Comparison of ENCODE assay signal across 9 mouse cellular contexts in genomic region chr4:57866088-57866487, GRCm38 (mm10). TPM values are rescaled to one million over a fixed set of nuclear protein-coding genes. Genes with fewer than 3 reads are reported as not detected.
DNase-seq lines count a peak whose midpoint lies in the region; ATAC-seq and TF ChIP-seq lines count a peak whose summit lies in the region.
"Had no signal": no experiment of that assay in that cellular context is flagged by ENCODE, and none has a peak within 500 bp of the region (broad histone marks: within the 10 kb centered on the region; RNA-seq: fewer than 3 reads in every experiment).

No protein-coding gene starts in this region.

- H3K27ac ChIP-seq in forebrain, embryonic 14.5 days (ENCODE audit: low read depth, low read length) = no peak overlapping the region
- no peak overlapping the region for H3K27ac ChIP-seq in forebrain, postnatal 0 days (ENCODE audit: low read depth, low read length)
- no peak overlapping the region for H3K27ac ChIP-seq in CH12.LX (ENCODE audit: insufficient read depth, low read depth)
- no peak overlapping the region for H3K27ac ChIP-seq in kidney, embryonic 16.5 days (ENCODE audit: low read length)

- H3K9me3 ChIP-seq in forebrain, embryonic 14.5 days (replicated peaks; ENCODE audit: control insufficient read depth, low read length) = no peaks in the 10 kb centered on the region
- no peaks in the 10 kb centered on the region for H3K9me3 ChIP-seq in forebrain, postnatal 0 days (ENCODE audit: low read length)
- no peaks in the 10 kb centered on the region for H3K9me3 ChIP-seq in CH12.LX (replicated peaks; ENCODE audit: low read length)
- H3K9me3 ChIP-seq in kidney, embryonic 16.5 days (ENCODE audit: low read length) = no peaks in the 10 kb centered on the region

- no peak for TF ChIP-seq EP300 in CH12.LX (IDR thresholded peaks at IDR 0.05; ENCODE audit: low read length)

- 14% methylated on average over 2 of the region's 2 CpGs for WGBS in forebrain, embryonic 14.5 days
- 12% methylated on average over 2 of the region's 2 CpGs for WGBS in forebrain, postnatal 0 days
- 19% methylated on average over 2 of the region's 2 CpGs for WGBS in kidney, embryonic 16.5 days

- no peak overlapping the region for H3K4me2 ChIP-seq in forebrain, embryonic 14.5 days (ENCODE audit: low read length)
- H3K4me2 ChIP-seq in forebrain, postnatal 0 days (ENCODE audit: low read depth) = no peak overlapping the region
- H3K4me2 ChIP-seq in CH12.LX (ENCODE audit: insufficient read depth, low read depth, poor library complexity, severe bottlenecking) = peak overlapping the region; percentile 87
- no peak overlapping the region for H3K4me2 ChIP-seq in kidney, embryonic 16.5 days (replicated peaks; ENCODE audit: low read depth, low read length)

- in situ Hi-C loops in CH12.LX (cut with MboI; ENCODE audit: low pct_ligation_motif_present, low pct_unique_long_range_greater_than_20kb, low sequenced_read_pairs) = no loop called here

- no peak overlapping the region for H3K4me3 ChIP-seq in forebrain, embryonic 14.5 days (ENCODE audit: low read depth, low read length)
- no peak overlapping the region for H3K4me3 ChIP-seq in forebrain, postnatal 0 days (ENCODE audit: low read depth, low read length)
- no peak overlapping the region for H3K4me3 ChIP-seq in CH12.LX (replicated peaks in 1 of 3; ENCODE audit: low read depth in 2 of 3, low read length in 2 of 3, poor library complexity in 1 of 3)
- no peak overlapping the region for H3K4me3 ChIP-seq in kidney, embryonic 16.5 days (ENCODE audit: low read length)

- dilution Hi-C loops in CH12.LX (cut with MboI; ENCODE audit: extremely low pct_ligation_motif_present, extremely low pct_unique_long_range_greater_than_20kb, low sequenced_read_pairs) = no loop called here

- no peak for TF ChIP-seq POLR2A in CH12.LX (IDR thresholded peaks at IDR 0.05; ENCODE audit: low read depth, low read length)

- no peak for ATAC-seq in forebrain, embryonic 14.5 days
- no peak; the same call in 1 of the 2 replicates for ATAC-seq in forebrain, postnatal 0 days
- peak; percentile 55; the same call in 1 of the 2 replicates for ATAC-seq in kidney, embryonic 16.5 days (ENCODE audit: low FRiP score, low TSS enrichment)
- ATAC-seq in erythroblast, adult 5-6 weeks (replicated peaks; ENCODE audit: low FRiP score, poor library complexity, severe bottlenecking) = no peak

- no peaks in the 10 kb centered on the region for H3K36me3 ChIP-seq in forebrain, embryonic 14.5 days (ENCODE audit: control insufficient read depth, insufficient read depth, low read length)
- no peaks in the 10 kb centered on the region for H3K36me3 ChIP-seq in forebrain, postnatal 0 days (ENCODE audit: insufficient read depth)
- H3K36me3 ChIP-seq in CH12.LX (replicated peaks in 1 of 2; ENCODE audit: control insufficient read depth in 1 of 2, insufficient read depth in 1 of 2, low read length in 1 of 2) = no peaks in the 10 kb centered on the region
- no peaks in the 10 kb centered on the region for H3K36me3 ChIP-seq in kidney, embryonic 16.5 days (ENCODE audit: insufficient read depth, low read length)

- intact Hi-C loops in gastrocnemius, postnatal 14 days (cut with DNase I; ENCODE audit: low total_unique reads) = no loop called here

- TF ChIP-seq RAD21 in CH12.LX (IDR thresholded peaks at IDR 0.05; ENCODE audit: low read depth, low read length) = no peak

- no peaks in the 10 kb centered on the region for H3K27me3 ChIP-seq in forebrain, embryonic 14.5 days (replicated peaks; ENCODE audit: control insufficient read depth, insufficient read depth, low read length)
- H3K27me3 ChIP-seq in forebrain, postnatal 0 days (ENCODE audit: insufficient read depth, low read length) = no peaks in the 10 kb centered on the region
- no peaks in the 10 kb centered on the region for H3K27me3 ChIP-seq in CH12.LX (replicated peaks)
- H3K27me3 ChIP-seq in kidney, embryonic 16.5 days (ENCODE audit: insufficient read depth, low read length) = no peaks in the 10 kb centered on the region

- H3K9ac ChIP-seq in forebrain, embryonic 14.5 days (ENCODE audit: low read length) = no peak overlapping the region
- no peak overlapping the region for H3K9ac ChIP-seq in forebrain, postnatal 0 days
- H3K9ac ChIP-seq in CH12.LX (ENCODE audit: insufficient read depth, low read depth) = no peak overlapping the region
- H3K9ac ChIP-seq in kidney, embryonic 16.5 days (replicated peaks; ENCODE audit: low read length) = no peak overlapping the region

- H3K79me2 ChIP-seq in CH12.LX (replicated peaks; ENCODE audit: control insufficient read depth, extremely low read depth, insufficient read depth, poor library complexity, severe bottlenecking) = no peaks in the 10 kb centered on the region

- no peak for TF ChIP-seq CTCF in forebrain, postnatal 0 days (IDR thresholded peaks at IDR 0.05; ENCODE audit: low read depth)
- TF ChIP-seq CTCF in CH12.LX (conservative IDR thresholded peaks at IDR 0.05 in 1 of 2, IDR thresholded peaks at IDR 0.05 in 1 of 2; ENCODE audit: low read depth in 2 of 2, low read length in 2 of 2) = no peak

- peak; percentile 30 for DNase-seq in forebrain, embryonic 14.5 days (ENCODE audit: low spot score)
- no peak for DNase-seq in forebrain, postnatal 0 days
- DNase-seq in CH12.LX (ENCODE audit: extremely low read depth) = no peak
- peak; percentile 69 for DNase-seq in fibroblast of lung, adult 2 months (ENCODE audit: low read depth)
- DNase-seq in left cerebral cortex, adult 11 months (ENCODE audit: low spot score) = no peak
- DNase-seq in gastrocnemius, postnatal 14 days = no peak
- DNase-seq: cerebellum, postnatal 25 days had no signal

- H3K4me1 ChIP-seq in forebrain, embryonic 14.5 days (ENCODE audit: control insufficient read depth, insufficient read depth, low read length) = peaks cover 6% of the 10 kb centered on the region
- H3K4me1 ChIP-seq in forebrain, postnatal 0 days (ENCODE audit: insufficient read depth) = no peaks in the 10 kb centered on the region
- peaks cover 19 to 45% of the 10 kb centered on the region in 2 experiments for H3K4me1 ChIP-seq in CH12.LX (ENCODE audit: control insufficient read depth in 1 of 2, insufficient read depth in 2 of 2)
- H3K4me1 ChIP-seq in kidney, embryonic 16.5 days (ENCODE audit: insufficient read depth, low read length) = peaks cover 37% of the 10 kb centered on the region

TF ChIP-seq in CH12.LX, 34 proteins besides CTCF, POLR2A, EP300 and RAD21:
- no peak for TF ChIP-seq ZNF384 (IDR thresholded peaks at IDR 0.05; ENCODE audit: low read depth, low read length)
- TF ChIP-seq BHLHE40 (IDR thresholded peaks at IDR 0.05; ENCODE audit: low read depth, low read length) = no peak
- TF ChIP-seq CHD2 (IDR thresholded peaks at IDR 0.05; ENCODE audit: low read length) = no peak
- no peak for TF ChIP-seq JUN (IDR thresholded peaks at IDR 0.05; ENCODE audit: insufficient read depth, low read depth, low read length)
- no peak for TF ChIP-seq MAFK (IDR thresholded peaks at IDR 0.05; ENCODE audit: insufficient replicate concordance, low read length)
- TF ChIP-seq TBP (conservative IDR thresholded peaks at IDR 0.05; ENCODE audit: low read depth, low read length) = no peak
- no peak for TF ChIP-seq MEF2A (IDR thresholded peaks at IDR 0.05; ENCODE audit: borderline replicate concordance, low read depth, low read length)
- TF ChIP-seq KAT2A (IDR thresholded peaks at IDR 0.05; ENCODE audit: insufficient replicate concordance, low read length) = no peak
- no peak for TF ChIP-seq GABPA (IDR thresholded peaks at IDR 0.05; ENCODE audit: insufficient replicate concordance, low read depth, low read length)
- no peak for TF ChIP-seq NRF1 (IDR thresholded peaks at IDR 0.05; ENCODE audit: low read depth, low read length)
- TF ChIP-seq USF1 (IDR thresholded peaks at IDR 0.05; ENCODE audit: low read depth, low read length) = no peak

RNA-seq across cellular contexts. Expression of gene D630039A03Rik, which starts 50.0 kb away (rescaled TPM):
- not detected in 2 replicates for polyA plus RNA-seq in forebrain, embryonic 14.5 days (2014; fragmentation: Nextera tagmentation; extraction: Ambion mirVana)
- total RNA-seq in forebrain, postnatal 0 days (2014; rRNA removed) = 0.29 TPM in 1 of 2 replicates, not detected in the other
- not detected in 2 replicates for polyA plus RNA-seq in forebrain, postnatal 0 days (2015; fragmentation: Nextera tagmentation; extraction: Ambion mirVana)
- not detected in 2 replicates for total RNA-seq in CH12.LX (2012; rRNA removed)
- not detected in 2 replicates for total RNA-seq in CH12.LX (2014; rRNA removed)
- polyA plus RNA-seq in CH12.LX (2012; ENCODE audit: insufficient read length, low read depth) = not detected in 2 replicates
- 1.7 and 2.2 TPM in 2 replicates for polyA plus RNA-seq in kidney, embryonic 16.5 days (2015; fragmentation: Nextera tagmentation; extraction: Ambion mirVana)
- not detected for total RNA-seq in gastrocnemius, postnatal 14 days (2021)
- 0.42 TPM in 1 of 2 replicates, not detected in the other for total RNA-seq in erythroblast, adult 5-6 weeks (2015; ENCODE audit: low replicate concordance)
- total RNA-seq in erythroblast, adult 5-6 weeks (2017; ENCODE audit: low replicate concordance) = 0.51 TPM in 1 of 2 replicates, not detected in the other

Comparison
In these comparisons a context has a peak if more than half of its experiments do, and no peak if none do; other contexts are left out.
1. DNase-seq: peak in forebrain, embryonic 14.5 days (single experiment) and fibroblast of lung, adult 2 months (single experiment); none in forebrain, postnatal 0 days (single experiment), CH12.LX (single experiment), left cerebral cortex, adult 11 months (single experiment) and gastrocnemius, postnatal 14 days (single experiment).